Mouse (Mus musculus) C3H10T1/2 (cell line): ENCODE measurements around the gene Tmem132a. TPM values are rescaled to one million over a fixed set of nuclear protein-coding genes. Genes with fewer than 3 reads are reported as not detected.

ENCODE experiments used
- polyA plus RNA-seq, 2 experiments: library from polyadenylated mRNA; unstranded; fragments of >200 nt; fragmentation: generic; extraction: Trizol; gene quantifications; one replicate each; pipeline ENCODE4 v1.2.1; 2012; ENCODE audit warnings: missing spikeins in 2 of 2

The Tmem132a gene
- 10 to 100 TPM; 29.2 to 92.3 TPM for polyA plus RNA-seq

DNA sequence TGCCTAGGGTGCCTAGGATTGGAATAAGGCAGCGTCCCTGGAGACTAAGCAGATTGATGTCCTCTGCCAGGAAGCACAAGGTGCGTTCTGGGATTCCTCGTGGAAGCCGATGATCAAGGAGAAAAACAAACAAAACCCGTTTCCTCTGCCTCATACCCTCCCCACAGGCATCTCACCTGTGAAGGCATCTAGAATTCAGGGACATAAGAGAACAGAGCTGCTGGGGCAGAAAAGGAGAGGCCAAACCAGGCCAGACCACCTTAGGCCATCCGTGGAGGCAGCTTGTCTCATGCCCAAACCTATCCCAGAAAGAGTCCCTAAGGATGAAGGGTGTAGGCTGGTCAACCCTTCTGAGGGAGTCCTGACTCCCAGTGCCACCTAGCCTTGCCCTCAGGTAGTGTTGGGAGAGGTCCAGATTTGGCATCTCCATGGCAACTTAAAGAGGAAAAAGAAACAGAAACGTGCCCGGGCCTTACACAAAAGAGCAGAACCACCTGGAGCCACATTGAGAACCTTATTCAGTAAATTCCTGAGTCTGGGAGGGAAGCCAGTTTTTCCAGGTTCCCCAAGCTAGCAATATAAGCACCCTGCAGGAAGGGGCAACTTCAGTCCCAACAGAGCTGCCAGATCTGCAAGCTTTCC is at the start of gene Tmem132a:
TSS of gene Tmem132a (minus strand) at position 55 of the 642 bp plus-strand sequence.

DNA sequence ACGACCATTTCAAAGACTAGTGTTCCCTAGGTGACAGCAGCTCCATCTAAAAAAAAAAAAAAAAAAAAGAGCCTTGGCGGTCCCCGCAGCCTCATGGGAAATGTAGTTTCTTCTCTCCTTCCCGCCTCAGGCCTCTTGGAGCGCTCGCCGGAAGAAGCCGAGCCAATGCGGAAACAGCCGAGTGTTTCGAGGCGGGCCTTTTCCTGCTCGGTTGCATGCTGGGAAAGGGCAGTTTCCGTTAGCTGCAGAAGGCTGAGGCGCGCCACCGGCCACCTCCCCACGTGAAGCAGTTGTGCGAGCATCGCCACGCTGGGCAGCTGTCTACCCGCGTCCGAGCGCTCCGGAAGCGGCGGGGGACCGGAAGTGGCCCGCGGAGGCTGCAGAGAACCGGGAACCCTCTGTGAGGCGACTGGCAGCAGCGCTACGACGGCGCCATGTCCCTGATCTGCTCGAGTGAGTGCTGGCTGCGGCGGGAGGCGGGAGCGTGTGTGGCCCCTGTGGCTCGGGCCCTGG is 25.3 kb upstream of the Tmem132a start, which contains the start of gene Prpf19:
TSS of gene Prpf19 (plus strand) at position 216 of the 513 bp plus-strand sequence.

GRCm38 (mm10) chr19:10881426-10882154 is 11.8 kb upstream of the Tmem132a start, which contains the start of gene Tmem109:
Tmem109 (minus strand) TSS chr19:10882001.

DNA sequence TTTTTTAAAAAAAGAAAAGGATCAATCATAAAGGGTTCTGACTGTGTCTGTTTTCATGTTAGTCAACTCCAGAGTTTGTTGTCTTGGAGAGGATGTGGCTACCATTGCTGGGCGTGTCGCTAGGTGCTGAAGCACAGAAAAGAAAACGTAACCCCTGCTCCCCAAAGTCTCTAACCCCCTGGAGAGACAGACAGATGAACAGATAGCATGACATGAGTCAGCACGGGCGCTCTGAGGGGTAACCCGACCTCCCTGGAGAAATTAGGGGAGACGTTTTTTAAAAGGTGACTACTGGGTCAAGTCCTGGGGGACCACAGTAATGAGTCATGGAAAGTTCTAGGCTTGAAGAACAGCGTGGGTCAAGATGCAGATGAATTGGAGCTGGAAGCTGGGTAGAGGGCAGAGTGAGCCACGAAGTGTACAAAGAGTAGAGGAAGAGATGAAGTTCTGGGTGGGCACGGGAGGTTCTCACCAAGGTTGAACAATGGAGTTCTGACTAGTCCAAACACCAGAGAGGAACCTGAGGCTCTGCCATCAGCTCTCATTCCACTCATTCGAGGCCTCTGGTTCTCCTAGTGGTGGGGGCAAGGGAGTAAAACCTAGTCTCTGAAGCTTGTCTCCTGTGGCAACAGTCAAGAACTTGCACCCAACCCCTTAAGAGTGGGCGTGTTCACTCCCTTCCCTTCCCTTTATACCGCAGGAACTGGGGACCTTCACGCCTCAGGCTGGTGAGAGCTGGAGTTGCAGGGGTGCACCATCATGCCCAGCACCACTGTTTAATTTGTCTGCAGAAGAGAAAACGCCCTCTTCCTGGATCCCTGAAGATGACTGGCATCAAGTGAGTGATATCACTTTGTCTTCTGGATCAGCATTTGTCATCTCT is 30.5 kb downstream of the Tmem132a start, which contains the start of gene Slc15a3:
TSS of gene Slc15a3 (plus strand) at position 718 of the 883 bp plus-strand sequence.

GRCm38 (mm10) chr19:10829436-10830175 is 40.1 kb downstream of the Tmem132a start, which contains the start of gene Cd6:
Cd6 (minus strand) TSS chr19:10830058.

Other genes starting within 250 kb of the Tmem132a start
- gene Vwce, start 235.7 kb downstream of the Tmem132a start, polyA plus RNA-seq = under 1 TPM; 0.04 to 0.20 TPM
- gene Pga5, start 191.9 kb downstream of the Tmem132a start, polyA plus RNA-seq = under 1 TPM in 1 of 2 experiments, not detected in 1; 0.01 TPM
- gene Vps37c, start 181.2 kb downstream of the Tmem132a start, polyA plus RNA-seq = 10 to 100 TPM; 13.6 to 25.7 TPM
- gene Cd5, start 130.9 kb downstream of the Tmem132a start, polyA plus RNA-seq = under 1 TPM in 1 of 2 experiments, not detected in 1; 0.05 TPM
- not detected for gene Cd6, start 39.9 kb downstream of the Tmem132a start, polyA plus RNA-seq
- gene Slc15a3, start 30.2 kb downstream of the Tmem132a start, polyA plus RNA-seq = under 1 TPM; 0.14 to 0.30 TPM
- gene Tmem109, start 12.1 kb upstream of the Tmem132a start, polyA plus RNA-seq = 100 to 1,000 TPM in 1 of 2 experiments, 10 to 100 TPM in 1; 86.0 to 103 TPM
- 100 to 1,000 TPM; 204 to 245 TPM for gene Prpf19, start 25.3 kb upstream of the Tmem132a start, polyA plus RNA-seq
- under 1 TPM in 1 of 2 experiments, not detected in 1; 0.17 TPM for gene Zp1, start 50.7 kb upstream of the Tmem132a start, polyA plus RNA-seq
- gene Ptgdr2, start 67.2 kb upstream of the Tmem132a start, polyA plus RNA-seq = under 1 TPM; 0.01 to 0.06 TPM
- gene Ccdc86, start 79.3 kb upstream of the Tmem132a start, polyA plus RNA-seq = 10 to 100 TPM; 12.0 to 31.9 TPM
- gene Ms4a10, start 104.7 kb upstream of the Tmem132a start, polyA plus RNA-seq = not detected
- gene Ms4a15, start 123.3 kb upstream of the Tmem132a start, polyA plus RNA-seq = not detected
- gene Ms4a18, start 148.1 kb upstream of the Tmem132a start, polyA plus RNA-seq = not detected
- not detected for gene Ms4a8a, start 211.2 kb upstream of the Tmem132a start, polyA plus RNA-seq